13 mouse cellular contexts compared by ENCODE assay signal in the genomic region with DNA sequence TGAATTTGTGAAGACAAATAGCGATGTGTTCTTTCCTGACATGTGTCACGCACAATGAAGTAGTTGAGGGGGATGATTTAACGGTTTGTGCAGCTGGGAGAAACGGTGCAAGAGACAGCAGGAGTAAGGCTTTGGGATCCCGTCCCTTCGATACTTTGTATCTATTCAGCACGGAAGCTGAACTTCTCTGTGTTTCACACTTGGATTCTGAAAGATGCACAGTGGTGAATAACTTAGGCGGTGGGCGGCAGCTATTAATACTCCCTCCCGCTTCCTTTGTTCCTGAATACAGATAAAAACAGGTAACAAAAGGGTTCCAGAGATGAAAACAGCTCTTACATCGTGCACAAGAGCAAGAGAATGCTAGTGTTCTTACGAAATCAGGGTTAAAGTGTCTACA.
"Had no signal": no experiment of that assay in that cellular context is flagged by ENCODE, and none has a peak within 500 bp of the region (broad histone marks: within the 10 kb centered on the region; RNA-seq: fewer than 3 reads in every experiment).

No protein-coding gene starts in this region.

- ATAC-seq: lung, postnatal 0 days; midbrain, embryonic 13.5 days had no signal

- H3K27ac ChIP-seq: limb, embryonic 10.5 days; liver, embryonic 15.5 days; midbrain, embryonic 13.5 days; stomach, embryonic 15.5 days had no signal

- H3K9ac ChIP-seq: liver, embryonic 15.5 days; midbrain, embryonic 13.5 days; stomach, embryonic 15.5 days had no signal

- H3K4me2 ChIP-seq: liver, embryonic 11.5 days; liver, embryonic 15.5 days; midbrain, embryonic 13.5 days; stomach, embryonic 15.5 days had no signal

- H3K36me3 ChIP-seq: limb, embryonic 10.5 days; liver, embryonic 15.5 days; midbrain, embryonic 13.5 days; stomach, embryonic 15.5 days had no signal

- H3K4me1 ChIP-seq: liver, embryonic 15.5 days had no signal

- H3K4me3 ChIP-seq: layer of hippocampus, adult 2 months; limb, embryonic 10.5 days; liver, embryonic 15.5 days; midbrain, embryonic 13.5 days; stomach, embryonic 15.5 days had no signal

- H3K27me3 ChIP-seq: liver, embryonic 15.5 days; midbrain, embryonic 13.5 days; stomach, embryonic 15.5 days had no signal

- DNase-seq: kidney, adult 18-20 months; kidney, postnatal 10 days; kidney, postnatal 4 days; lung, adult 2 months; lung, postnatal 36 days; thymus, postnatal 14 days had no signal

- H3K9me3 ChIP-seq: limb, embryonic 10.5 days; liver, embryonic 15.5 days; midbrain, embryonic 13.5 days; stomach, embryonic 15.5 days had no signal
